Mouse (Mus musculus) forebrain, embryonic 14.5 days (tissue): ENCODE results near the gene Ube2r2. TPM values are rescaled to one million over a fixed set of nuclear protein-coding genes. Genes with fewer than 3 reads are reported as not detected.
A peak's percentile ranks its signal among the peaks of the same experiment; 100 is the strongest.

Source experiments
- ATAC-seq: fragments of 200-750 bp; cut with Nextera tagmentation; 2 replicates; pipeline ENCODE4 v1.8.0; 2017; ENCODE audit warnings: mild to moderate bottlenecking, moderate library complexity
- DNase-seq: peaks from one replicate; pipeline ENCODE4 v3.0.0-alpha.2; 2015; ENCODE audit warnings: low spot score
- H3K27ac ChIP-seq: fragments of 300-500 bp; sonication (generic); 2 replicates; pipeline ENCODE4 v1.5.1; 2014; ENCODE audit warnings: low read depth, mild to moderate bottlenecking, control low read depth, low read length, moderate library complexity
- H3K27me3 ChIP-seq: fragments of 300-500 bp; sonication (generic); replicated peaks from 2 replicates; pipeline ENCODE4 v1.6.1; 2014; ENCODE audit warnings: low read length, control low read depth, mixed read lengths; ENCODE audit not compliant: control insufficient read depth, insufficient read depth
- H3K36me3 ChIP-seq: fragments of 300-500 bp; sonication (generic); 2 replicates; pipeline ENCODE4 v1.6.1; 2014; ENCODE audit warnings: low read length, control low read depth; ENCODE audit not compliant: control insufficient read depth, insufficient read depth
- H3K4me1 ChIP-seq: fragments of 300-500 bp; sonication (generic); 2 replicates; pipeline ENCODE4 v1.6.1; 2014; ENCODE audit warnings: antibody characterized with exemption, low read length, control low read depth; ENCODE audit not compliant: control insufficient read depth, insufficient read depth
- H3K4me2 ChIP-seq: fragments of 300-500 bp; sonication (generic); 2 replicates; pipeline ENCODE4 v1.6.1; 2014; ENCODE audit warnings: mild to moderate bottlenecking, control low read depth, low read length
- H3K4me3 ChIP-seq: fragments of 300-500 bp; sonication (generic); 2 replicates; pipeline ENCODE4 v1.5.1; 2014; ENCODE audit warnings: low read depth, low read length, control low read depth
- H3K9ac ChIP-seq: fragments of 300-500 bp; sonication (generic); 2 replicates; pipeline ENCODE4 v1.6.1; 2014; ENCODE audit warnings: mild to moderate bottlenecking, low read length, control low read depth, moderate library complexity
- H3K9me3 ChIP-seq: fragments of 300-500 bp; sonication (generic); replicated peaks from 2 replicates; pipeline ENCODE4 v1.6.1; 2016; ENCODE audit warnings: low read length, control low read depth, mixed read lengths; ENCODE audit not compliant: control insufficient read depth
- WGBS: fragments of 180-500 bp; shearing (Covaris S2); extraction: QIAGEN DNeasy Blood & Tissue Kit; methylation state at CpG from one replicate; pipeline ENCODE4 v1.1.7; 2014; 5-methylcytosine and 5-hydroxymethylcytosine counted together
- polyA plus RNA-seq: library from polyadenylated mRNA; unstranded; fragments of >200 nt; fragmentation: Nextera tagmentation; extraction: Ambion mirVana; gene quantifications from 2 replicates; pipeline ENCODE4 v1.2.1, GENCODE M21; 2014

Gene Ube2r2
- polyA plus RNA-seq, 1 experiment from 2014 or later = 74.3 TPM

- ATAC-seq = no peak
- Histone ChIP-seq H3K9ac (no peak overlapping the region), H3K4me1 (no peaks in the 10 kb centered on the region), H3K9me3 (no peaks in the 10 kb centered on the region), H3K4me2 (no peak overlapping the region), H3K4me3 (no peak overlapping the region), H3K36me3 (peaks cover 40% of the 10 kb centered on the region), H3K27me3 (no peaks in the 10 kb centered on the region), H3K27ac (no peak overlapping the region)
- DNase-seq = no peak
- WGBS = 83% methylated on average over 2 of the region's 2 CpGs
These were observed 39.1 kb downstream of the Ube2r2 start for GRCm38 (mm10) chr4:41174631-41175030.

GRCm38 (mm10) chr4:41179825-41180725 is 44.5 kb downstream of the Ube2r2 start:
- H3K27ac ChIP-seq = no peak overlapping the region
- no peak overlapping the region for H3K9ac ChIP-seq
- no peaks in the 10 kb centered on the region for H3K27me3 ChIP-seq
- no peaks in the 10 kb centered on the region for H3K9me3 ChIP-seq
- H3K4me2 ChIP-seq = no peak overlapping the region
- 83% methylated on average over 15 of the region's 15 CpGs for WGBS
- no peak for ATAC-seq
- DNase-seq = no peak
- peaks cover 56% of the 10 kb centered on the region for H3K36me3 ChIP-seq
- no peak overlapping the region for H3K4me3 ChIP-seq
- H3K4me1 ChIP-seq = no peaks in the 10 kb centered on the region

- ATAC-seq (no peak), DNase-seq (no peak)
- no peaks in the 10 kb centered on the region for H3K4me1 ChIP-seq
- H3K27ac ChIP-seq = no peak overlapping the region
- H3K36me3 ChIP-seq = peaks cover 62% of the 10 kb centered on the region
- no peaks in the 10 kb centered on the region for H3K9me3 ChIP-seq
- no peaks in the 10 kb centered on the region for H3K27me3 ChIP-seq
- H3K4me3 ChIP-seq = no peak overlapping the region
- no peak overlapping the region for H3K4me2 ChIP-seq
- no peak overlapping the region for H3K9ac ChIP-seq
- WGBS = 87% methylated on average over 2 of the region's 2 CpGs
These were observed 54.3 kb downstream of the Ube2r2 start for GRCm38 (mm10) chr4:41189809-41190208.

- no peak overlapping the region for H3K4me2 ChIP-seq
- no peak overlapping the region for H3K9ac ChIP-seq
- H3K27me3 ChIP-seq = no peaks in the 10 kb centered on the region
- DNase-seq (no peak), ATAC-seq (no peak)
- H3K4me1 ChIP-seq = no peaks in the 10 kb centered on the region; the same call in 1 of the 2 replicates
- H3K27ac ChIP-seq = no peak overlapping the region
- H3K4me3 ChIP-seq = no peak overlapping the region
- peaks cover 88% of the 10 kb centered on the region for H3K36me3 ChIP-seq
- 77% methylated on average over 14 of the region's 14 CpGs for WGBS
- no peaks in the 10 kb centered on the region for H3K9me3 ChIP-seq
These were observed 57.3 kb downstream of the Ube2r2 start for GRCm38 (mm10) chr4:41192544-41193512.

GRCm38 (mm10) chr4:41195328-41195727 is 59.8 kb downstream of the Ube2r2 start:
- 88% methylated on average over 15 of the region's 15 CpGs for WGBS
- Histone ChIP-seq H3K4me2 (no peak overlapping the region), H3K9ac (no peak overlapping the region), H3K4me1 (no peaks in the 10 kb centered on the region; the same call in 1 of the 2 replicates), H3K4me3 (no peak overlapping the region), H3K36me3 (peaks cover 98% of the 10 kb centered on the region), H3K27me3 (no peaks in the 10 kb centered on the region), H3K9me3 (no peaks in the 10 kb centered on the region), H3K27ac (no peak overlapping the region)
- DNase-seq (no peak), ATAC-seq (no peak)

- ATAC-seq (peak; percentile 80), DNase-seq (peak; percentile 80)
- Histone ChIP-seq H3K4me2 (no peak overlapping the region), H3K27me3 (no peaks in the 10 kb centered on the region), H3K4me1 (no peaks in the 10 kb centered on the region; the same call in 1 of the 2 replicates), H3K27ac (peak overlapping the region; percentile 83), H3K9me3 (no peaks in the 10 kb centered on the region), H3K36me3 (peaks cover 99% of the 10 kb centered on the region), H3K9ac (no peak overlapping the region), H3K4me3 (no peak overlapping the region)
- 60% methylated on average over 3 of the region's 3 CpGs for WGBS
These were observed 61.5 kb downstream of the Ube2r2 start for GRCm38 (mm10) chr4:41196861-41197610.

- H3K27ac ChIP-seq = no peak overlapping the region
- H3K9ac ChIP-seq = no peak overlapping the region
- ATAC-seq (no peak), DNase-seq (no peak)
- H3K27me3 ChIP-seq = no peaks in the 10 kb centered on the region
- H3K9me3 ChIP-seq = no peaks in the 10 kb centered on the region
- peaks cover 96% of the 10 kb centered on the region for H3K36me3 ChIP-seq
- H3K4me2 ChIP-seq = no peak overlapping the region
- no peaks in the 10 kb centered on the region; the same call in 1 of the 2 replicates for H3K4me1 ChIP-seq
- no peak overlapping the region for H3K4me3 ChIP-seq
- 90% methylated on average over 8 of the region's 8 CpGs for WGBS
These were observed 66.6 kb downstream of the Ube2r2 start for GRCm38 (mm10) chr4:41202135-41202534.

GRCm38 (mm10) chr4:41205751-41206150 is 70.2 kb downstream of the Ube2r2 start:
- DNase-seq (no peak), ATAC-seq (no peak)
- H3K4me1 ChIP-seq = no peaks in the 10 kb centered on the region
- H3K4me2 ChIP-seq = no peak overlapping the region
- H3K9ac ChIP-seq = no peak overlapping the region
- no peak overlapping the region for H3K27ac ChIP-seq
- no peaks in the 10 kb centered on the region for H3K9me3 ChIP-seq
- peaks cover 96% of the 10 kb centered on the region for H3K36me3 ChIP-seq
- no peaks in the 10 kb centered on the region for H3K27me3 ChIP-seq
- H3K4me3 ChIP-seq = no peak overlapping the region
- 96% methylated on average over 8 of the region's 8 CpGs for WGBS
